Mouse (Mus musculus) brain, embryonic 18.5 days (tissue): ENCODE measurements at regions not wholly inside any gene's neighbourhood (a gene's known extent, or its start where the extent isn't known, plus 50 kb on each side); places are given as distances from the start of the nearest gene placed in this dataset.
A peak's percentile ranks its signal among the peaks of the same experiment; 100 is the strongest.
"Not testable (repeated sequence)": the region's sequence is repeated elsewhere in the genome, so short reads cannot be mapped to it uniquely, and the experiment has no call there.

Experiments
- DNase-seq: peaks from one replicate; pipeline ENCODE4 v3.0.0-alpha.2; 2012; ENCODE audit warnings: low read depth, low spot score

DNA sequence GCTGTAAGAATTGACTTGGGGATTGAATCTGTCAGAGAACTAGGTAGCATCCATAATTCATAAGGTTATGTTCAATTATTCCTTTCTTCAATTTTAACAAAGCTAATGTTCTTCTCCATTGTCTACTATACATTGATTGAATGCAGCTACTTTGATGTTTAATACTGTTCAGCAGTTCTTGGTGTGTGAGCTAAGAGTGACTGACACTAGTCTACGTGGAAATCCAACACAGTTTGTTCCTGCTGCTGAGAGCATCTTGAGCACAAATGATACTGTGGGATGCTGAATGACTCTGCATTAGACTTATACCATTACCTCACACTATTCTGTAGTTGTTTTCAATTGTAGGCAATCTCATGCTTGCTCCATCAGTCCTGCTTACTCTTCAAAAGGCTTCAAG lies 249.4 kb upstream of the Akr1e1 start:
- no peak for DNase-seq

DNA sequence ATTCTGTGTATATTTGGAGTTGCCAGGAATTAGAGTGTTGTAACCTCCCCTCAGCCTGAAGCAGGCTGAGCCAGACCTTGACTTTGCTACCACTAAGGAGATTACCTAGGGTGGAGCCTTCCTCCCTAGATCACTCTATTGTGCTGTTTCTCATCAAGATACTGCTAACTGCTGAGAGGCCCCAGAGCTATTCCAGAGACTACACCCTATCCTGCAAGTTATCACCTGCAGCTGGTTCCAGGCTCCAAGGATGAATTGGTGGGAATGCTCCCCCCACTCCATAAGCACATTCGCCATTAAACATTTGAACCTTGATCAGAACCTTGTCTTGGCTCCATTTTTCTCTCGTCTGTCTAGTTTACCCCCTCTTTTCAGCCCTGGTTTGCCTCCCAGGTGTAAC lies 230.5 kb upstream of the Akr1e1 start:
- DNase-seq = not testable (repeated sequence)

DNA sequence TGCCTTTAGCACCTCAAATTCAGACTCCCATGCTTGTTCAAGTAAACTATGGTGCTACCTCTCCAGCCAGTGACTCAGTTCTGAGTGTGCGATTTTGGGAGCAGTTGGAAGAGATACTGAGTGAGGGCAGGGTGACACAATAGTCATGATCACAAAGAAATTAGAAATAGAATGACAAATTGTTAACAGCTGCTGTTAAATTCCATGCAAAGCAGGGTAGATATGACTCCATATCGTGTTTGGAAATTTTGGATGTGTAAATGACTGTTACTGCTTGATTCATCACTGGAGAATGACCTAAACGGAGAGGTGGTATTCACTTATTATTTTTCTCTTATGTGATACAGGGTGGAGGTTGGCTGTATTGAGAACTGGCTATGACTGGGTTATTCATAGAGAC lies 217.8 kb upstream of the Akr1e1 start:
- no peak for DNase-seq

DNA sequence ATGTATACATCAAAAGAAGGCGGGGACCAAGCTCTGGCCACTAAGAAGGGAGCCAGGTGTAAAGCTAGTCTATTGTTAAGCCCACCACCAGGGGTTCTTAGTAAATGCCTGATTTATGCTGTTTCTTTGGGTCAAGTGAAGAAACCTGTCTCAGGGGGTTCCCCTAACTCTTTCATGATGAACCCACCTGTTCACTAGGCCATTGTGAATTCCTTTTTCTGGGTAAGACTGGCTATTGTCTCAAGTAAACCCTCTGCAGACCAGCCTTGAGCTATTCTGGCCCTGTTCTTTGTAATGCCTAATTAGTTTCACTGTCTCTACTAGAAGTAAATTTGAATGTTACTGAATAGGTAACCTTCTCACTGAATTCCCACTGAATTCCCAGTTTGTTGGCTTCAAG lies 216.8 kb upstream of the Akr1e1 start:
- DNase-seq = not testable (repeated sequence)

DNA sequence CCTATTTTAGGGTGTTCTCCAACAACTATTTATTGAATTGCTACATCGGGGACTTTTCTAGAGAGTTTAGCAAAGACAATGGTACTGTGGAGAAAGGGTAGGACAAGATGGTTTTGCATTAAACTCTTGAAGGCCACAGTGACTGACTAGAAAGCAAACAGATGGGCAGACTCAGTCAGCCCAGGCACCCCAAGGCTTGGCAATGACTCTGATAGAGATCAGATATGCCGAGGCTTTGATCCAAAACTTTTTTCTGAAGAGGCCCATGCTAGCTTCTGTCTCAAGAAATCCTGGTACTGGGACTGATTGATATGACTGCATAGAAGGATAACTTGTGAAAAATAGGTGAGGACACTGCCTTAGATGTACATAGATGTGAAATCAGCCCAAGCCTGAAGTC lies 197.9 kb upstream of the Akr1e1 start:
- no peak for DNase-seq

DNA sequence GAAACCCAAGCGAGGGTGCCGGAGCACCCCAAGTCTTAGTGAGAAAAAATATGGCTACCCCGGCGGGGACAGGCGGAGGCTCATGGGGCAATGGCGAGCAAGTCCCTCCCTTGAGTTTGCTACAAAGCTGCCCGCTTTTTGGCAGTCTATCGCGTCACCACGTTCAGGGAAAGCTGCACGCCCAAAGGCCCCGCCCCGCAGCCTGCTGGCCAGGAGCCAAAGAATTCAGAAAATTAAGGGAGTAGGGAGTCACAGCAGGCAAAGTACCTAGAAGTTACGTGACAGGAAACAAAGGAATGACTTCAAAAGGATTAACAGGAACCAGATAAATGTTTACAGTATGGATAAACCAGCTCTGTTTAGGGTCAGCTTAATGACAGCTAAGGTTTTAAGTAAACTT lies 191.7 kb upstream of the Akr1e1 start:
- no peak for DNase-seq

DNA sequence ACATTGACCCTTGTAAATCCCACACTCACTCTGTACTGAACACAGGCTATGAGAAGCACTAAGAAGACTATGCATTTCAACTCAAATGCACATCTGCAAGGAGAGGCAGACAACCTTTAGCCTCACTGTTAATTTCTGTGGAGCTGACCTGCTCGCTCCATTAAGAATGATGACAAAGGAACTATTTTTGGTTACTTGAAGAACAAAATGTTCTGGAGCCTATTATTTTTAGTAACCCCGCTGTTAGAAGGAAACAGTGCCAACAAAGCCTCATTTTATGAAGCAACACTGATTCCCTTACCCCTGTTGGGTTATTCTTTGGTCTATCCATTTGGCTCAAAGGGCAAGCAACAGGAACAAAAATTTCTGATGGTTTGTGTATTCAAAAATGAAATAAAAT lies 182.2 kb upstream of the Akr1e1 start:
- DNase-seq = no peak

DNA sequence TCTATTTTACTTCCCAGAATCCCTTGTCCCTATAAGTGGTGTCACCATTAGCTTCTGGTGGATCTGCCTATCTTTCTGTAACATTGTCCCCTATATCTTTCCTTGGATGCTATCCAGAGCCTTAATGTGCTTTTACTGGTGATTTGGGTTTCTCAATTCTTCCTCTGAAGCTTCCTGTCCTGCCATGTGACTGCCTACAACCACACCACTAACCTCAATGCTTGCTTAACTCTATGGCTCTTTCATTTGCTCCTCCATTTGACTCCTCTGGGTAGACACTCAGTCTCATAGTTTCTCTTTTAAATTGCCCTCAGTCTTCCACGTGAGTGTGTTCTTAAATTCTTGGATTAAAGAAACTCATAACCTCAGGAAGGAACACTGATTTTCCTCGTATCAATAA lies 181.4 kb upstream of the Akr1e1 start:
- DNase-seq = no peak

DNA sequence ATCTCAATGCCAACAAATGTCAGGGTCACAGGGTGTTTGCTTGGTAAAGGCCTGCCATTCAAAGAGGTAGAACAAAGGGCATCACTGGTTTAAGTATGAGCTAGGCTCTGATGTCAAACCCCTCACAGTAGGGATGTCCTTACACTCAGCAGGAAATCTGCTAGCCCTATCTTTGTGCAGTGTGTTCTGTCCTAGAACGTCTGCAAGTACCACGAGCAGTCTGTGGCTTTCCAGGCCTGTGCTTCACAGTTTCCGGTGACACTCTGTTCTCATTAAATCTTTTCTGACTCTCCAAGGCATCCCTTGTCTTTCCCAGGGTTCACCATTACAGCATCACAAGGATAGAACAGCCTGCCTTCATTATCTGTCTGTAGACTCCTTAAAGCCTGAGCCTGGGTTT lies 174.3 kb upstream of the Akr1e1 start:
- no peak for DNase-seq

DNA sequence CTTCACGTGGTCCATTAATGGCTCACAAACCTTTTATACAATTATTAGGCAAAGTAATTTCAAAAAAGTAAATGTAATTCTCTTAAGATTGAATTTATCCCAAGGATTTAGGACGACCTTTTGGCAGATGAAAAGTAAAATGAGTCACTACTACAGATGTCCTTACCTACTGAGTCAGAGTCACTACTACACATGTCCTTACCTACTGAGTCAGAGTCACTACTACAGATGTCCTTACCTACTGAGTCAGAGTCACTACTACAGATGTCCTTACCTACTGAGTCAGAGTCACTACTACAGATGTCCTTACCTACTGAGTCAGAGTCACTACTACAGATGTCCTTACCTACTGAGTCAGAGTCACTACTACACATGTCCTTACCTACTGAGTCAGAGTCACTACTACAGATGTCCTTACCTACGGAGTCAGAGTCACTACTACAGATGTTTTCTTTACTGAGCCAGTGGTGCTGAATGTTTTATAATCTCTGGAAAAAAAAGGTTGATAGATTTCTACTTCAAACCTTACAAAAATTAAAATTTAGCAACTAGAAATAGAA lies 169.4 kb upstream of the Akr1e1 start:
- not testable (repeated sequence) for DNase-seq

DNA sequence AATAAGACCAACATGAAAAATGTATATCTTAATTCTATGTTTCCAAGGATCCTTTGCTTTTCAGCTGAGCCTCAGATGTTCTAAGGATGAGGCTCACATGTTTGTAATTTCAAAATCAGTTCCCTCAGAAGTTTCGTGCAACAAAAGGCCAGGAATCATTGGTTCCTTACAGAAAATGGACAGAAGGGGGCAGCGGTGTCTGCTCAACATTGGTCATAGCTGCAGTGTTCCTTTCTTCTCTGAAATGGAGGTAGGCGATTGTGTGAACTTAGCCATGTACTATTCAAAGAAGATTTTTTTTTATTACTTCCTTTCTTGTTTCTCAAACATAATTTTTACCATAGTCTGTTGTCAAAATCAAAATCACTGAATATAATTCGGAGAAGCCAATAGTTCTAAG lies 167.9 kb upstream of the Akr1e1 start:
- no peak for DNase-seq

DNA sequence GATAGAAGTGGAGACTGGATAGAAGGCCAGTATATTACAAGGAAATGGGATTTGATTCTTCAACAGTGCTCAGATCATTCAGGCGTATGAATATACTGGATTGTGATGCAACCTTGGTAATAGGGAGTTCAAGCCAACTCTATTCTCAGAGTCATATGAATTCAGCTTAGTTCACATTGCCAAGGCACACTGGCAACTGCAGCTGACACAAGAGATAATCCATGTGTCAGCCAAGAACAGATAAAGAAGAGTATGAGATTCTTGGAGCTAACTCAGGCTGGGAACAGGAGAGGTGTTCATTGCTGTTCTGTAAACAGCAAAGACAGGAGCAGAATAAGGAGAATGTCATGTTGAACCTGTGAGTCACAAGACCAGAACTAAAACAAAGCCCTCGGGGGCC lies 163.3 kb upstream of the Akr1e1 start:
- DNase-seq = no peak

DNA sequence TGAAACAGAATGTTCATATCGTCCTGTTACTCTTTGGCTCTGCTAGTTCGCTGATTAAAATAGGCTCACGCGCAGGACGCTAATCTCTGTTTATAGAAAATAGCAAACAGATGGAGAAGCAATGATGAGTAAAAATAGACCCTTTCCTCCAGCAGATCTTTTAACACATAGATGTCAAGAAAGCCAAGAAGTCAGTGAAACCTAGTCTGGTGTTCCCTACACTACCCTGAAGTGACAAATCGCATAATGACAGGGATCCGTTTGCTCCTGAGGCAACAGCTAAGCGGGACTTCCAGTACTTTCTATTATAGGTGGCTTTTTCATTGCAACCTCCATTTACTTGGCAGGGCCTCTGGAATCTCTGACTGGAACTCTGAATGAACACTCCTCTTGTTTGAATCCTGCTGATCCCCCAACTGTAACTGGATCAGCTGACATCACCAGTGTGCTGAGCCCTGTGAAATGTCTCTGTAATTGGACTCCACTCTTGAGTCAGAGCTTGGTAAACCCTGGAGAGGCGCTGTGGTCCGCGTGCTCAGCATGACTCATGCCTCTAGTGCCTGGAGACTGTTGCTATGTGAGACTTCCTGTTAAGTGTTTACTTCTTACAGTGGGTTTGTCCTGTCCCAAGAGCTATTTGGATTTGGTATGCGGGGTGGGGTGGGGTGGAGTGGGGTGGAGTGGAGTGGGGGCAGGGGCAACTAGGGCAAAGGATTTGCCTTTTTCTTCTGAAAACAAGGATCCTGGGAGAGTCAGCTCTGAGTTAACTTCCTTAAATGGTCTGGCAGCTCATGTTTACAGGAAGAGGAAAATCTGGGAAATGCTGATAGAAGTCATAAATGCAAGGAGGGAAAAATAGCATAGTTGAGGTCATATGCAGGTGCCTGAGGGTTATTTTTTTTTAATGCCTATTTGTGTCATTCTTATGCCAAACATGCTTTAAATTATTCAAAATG lies 162.4 kb upstream of the Akr1e1 start:
- peak; percentile 56 for DNase-seq

DNA sequence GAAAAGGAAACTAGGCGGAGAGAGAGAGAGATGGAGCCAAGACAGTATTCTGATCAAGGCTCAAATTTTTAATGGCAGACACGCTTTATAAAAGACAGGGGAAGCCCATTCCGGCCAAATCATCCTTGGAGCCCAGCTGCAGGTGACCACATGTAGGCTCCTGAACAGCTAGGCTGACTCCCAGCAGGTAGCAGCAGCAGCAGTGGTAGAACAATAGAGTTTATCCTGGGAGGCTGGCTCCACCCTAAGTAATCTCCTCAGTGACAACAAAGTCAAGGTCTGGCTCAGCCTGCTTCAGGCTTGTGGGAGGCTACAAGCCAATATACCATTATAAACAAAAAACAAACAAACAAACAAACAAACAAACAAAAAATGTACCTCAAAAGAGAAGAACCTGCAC lies 151.0 kb upstream of the Akr1e1 start:
- DNase-seq = no peak

DNA sequence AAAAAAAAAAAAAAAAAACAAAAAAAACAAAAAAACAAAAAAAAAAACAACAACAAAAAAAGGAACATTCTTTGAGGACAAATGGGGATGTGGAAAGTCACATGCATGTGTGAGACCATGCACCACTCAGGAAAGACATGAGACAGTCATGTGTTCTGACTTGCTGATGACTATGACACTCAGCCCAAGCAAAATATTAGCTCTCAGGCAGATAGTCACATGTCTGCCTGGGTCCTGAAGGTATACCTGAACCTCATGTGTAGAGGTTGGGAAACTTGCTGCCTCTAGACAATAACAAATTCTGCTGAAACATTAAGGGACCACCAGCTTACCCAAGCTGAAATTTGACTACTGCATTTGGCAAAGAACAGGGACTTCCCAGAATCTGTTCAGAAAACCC lies 147.6 kb upstream of the Akr1e1 start:
- DNase-seq = no peak

DNA sequence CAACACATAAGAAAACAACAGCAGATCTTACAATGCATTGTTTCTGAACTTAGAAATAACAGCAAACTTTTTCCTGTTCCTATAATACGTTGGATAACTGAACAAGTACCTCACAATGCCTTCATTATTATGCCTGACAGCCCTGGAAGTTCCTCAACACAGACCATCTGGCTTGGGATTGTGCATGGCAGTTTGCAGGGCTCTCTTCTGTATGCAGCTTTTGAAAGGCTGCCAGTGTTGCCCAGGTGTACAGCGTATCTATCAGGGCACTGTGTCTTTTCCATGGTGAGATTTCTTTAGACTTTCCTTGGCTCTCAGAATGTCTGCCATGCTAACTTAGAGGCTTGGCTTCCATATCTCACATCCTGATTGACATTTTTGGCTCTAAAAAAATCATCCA lies 134.0 kb upstream of the Akr1e1 start:
- DNase-seq = no peak

DNA sequence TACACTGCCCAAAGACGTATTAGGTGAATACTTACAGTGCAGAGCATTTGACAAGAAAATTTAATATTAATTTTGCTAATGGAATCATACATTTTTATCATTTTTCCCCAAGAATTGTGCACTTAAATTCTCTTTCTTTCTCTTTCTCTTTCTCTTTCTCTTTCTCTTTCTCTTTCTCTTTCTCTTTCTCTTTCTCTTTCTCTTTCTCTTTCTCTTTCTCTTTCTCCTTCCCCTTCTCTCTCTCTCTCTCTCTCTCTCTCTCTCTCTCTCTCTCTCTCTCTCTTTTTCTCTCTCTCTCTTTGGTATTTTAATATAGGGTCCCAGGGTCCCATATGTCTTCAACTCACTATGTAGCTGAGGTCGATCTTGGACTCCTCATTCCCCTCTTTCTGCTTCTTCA lies 107.3 kb upstream of the Akr1e1 start:
- not testable (repeated sequence) for DNase-seq

DNA sequence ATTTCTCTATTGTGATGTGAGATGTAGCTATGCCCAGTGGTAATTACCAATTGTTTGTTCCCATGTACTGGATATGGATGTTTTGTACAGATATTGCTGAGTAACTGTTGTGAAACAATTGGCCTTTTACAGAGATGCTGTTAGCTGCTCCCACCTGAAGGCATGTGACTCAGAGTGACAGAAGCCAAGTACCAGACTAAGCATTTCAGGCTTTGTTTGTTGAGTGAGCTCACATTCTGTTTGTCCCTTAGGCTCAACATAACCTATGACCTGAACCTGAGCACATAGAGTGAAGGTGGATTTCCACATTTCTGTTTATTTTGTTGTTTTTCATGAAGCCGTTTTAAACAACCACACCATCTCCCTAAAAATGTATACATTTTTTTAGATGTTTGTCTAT lies 105.8 kb upstream of the Akr1e1 start:
- no peak for DNase-seq

DNA sequence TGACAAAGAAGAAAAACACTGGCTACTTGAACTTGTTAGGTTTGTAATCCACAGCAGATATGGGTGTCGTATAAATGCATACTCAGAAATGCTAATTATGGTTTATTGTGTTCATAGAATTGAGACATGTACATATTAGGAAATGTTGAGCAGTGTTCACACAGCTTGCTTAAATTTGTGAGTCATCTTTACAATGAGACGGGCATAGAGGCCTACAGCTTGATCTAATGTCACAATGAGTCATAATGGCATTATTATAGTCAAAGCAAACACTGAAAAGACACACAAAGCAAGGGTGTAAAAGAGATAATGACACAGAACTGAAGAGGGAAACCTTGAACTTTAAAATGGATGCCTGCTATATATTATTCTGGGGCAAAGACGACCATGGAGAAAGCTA lies 103.7 kb upstream of the Akr1e1 start:
- DNase-seq = no peak

DNA sequence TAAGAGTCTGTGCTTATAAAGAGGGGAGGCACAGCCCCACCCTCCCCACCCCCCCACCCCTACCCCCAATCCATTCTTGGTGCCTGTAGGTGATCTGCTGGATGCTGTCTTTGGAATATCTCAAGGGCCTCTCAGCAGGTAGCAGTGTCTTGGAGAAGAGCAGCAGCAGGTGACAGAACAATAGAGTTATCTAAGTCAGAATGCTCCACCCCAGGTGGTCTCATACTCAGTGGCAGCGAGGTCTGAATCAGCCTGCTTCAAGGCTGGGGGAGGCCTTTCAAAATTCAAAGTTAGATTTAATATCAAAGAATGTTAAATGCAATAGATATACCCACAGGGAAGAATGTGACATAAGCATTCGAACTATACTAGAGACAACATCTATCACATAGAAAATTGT lies 90.6 kb upstream of the Akr1e1 start:
- DNase-seq = not testable (repeated sequence)

DNA sequence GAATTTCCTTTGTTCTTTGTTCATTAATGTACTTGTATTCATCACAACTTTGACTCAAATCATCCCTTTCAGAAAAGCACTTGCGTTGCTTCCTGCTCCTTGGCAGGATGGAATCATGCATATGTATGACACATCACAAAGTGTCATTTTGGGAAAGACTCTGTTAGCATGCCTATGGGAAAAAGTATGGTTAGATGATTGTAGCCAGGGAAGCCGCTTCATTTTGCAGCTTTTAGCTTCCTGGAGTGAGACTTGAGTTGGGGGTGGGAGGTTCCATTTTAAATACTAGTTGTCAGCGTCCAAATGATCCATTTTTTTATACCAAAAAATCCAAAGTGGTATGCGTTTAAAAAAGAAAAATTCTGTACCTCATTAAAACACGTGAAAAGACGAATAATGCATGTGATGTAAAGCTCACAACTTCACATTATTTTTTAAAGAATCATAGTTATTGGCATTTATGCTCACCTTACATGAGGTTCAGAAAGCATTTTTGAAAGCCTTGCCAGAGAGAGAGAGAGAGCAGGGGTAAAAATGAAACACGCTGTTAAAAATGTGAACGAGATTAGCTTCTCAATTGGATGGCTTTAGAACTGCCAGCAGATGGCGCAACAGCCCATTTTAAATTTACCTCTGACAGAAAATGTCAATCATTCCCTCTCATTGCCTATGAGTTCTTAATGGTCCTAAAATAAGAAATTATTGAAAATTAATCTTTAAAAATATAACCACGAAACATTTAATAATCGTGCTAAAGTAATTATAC lies 57.6 kb upstream of the Akr1e1 start:
- peak; percentile 54 for DNase-seq

DNA sequence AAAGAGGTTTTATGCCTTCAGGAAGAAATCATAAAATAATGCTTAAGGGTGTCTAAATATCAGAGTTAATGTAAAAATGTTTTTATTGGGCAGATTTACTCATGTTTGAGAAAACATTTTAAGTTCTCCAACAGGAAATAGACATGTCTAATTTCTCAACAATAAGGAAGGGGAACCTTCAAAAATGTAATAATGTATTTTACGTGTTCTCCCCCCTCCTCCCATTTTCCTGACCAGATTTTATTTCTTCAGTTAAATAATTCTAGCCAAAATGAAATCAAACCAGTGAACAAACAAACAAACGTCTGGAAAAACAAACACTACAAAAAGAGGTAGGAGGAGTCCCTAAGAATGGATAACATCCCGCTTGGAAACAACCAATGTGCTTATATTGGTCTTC lies 54.4 kb upstream of the Akr1e1 start:
- DNase-seq = no peak
